Mouse (Mus musculus) lung, adult 2 months (tissue): ENCODE data around the gene Gsto1.

Experiments used
- CTCF ChIP-seq: fragments of 200-500 bp; IDR thresholded peaks from 2 replicates; pipeline ENCODE4 v1.5.1; 2011; ENCODE audit warnings: mild to moderate bottlenecking, low read length, control low read depth; ENCODE audit not compliant: insufficient read depth
- POLR2A ChIP-seq: fragments of 200-500 bp; IDR thresholded peaks from 2 replicates; pipeline ENCODE4 v1.6.1; 2011; ENCODE audit warnings: low read depth, mild to moderate bottlenecking, control low read depth, low read length, borderline replicate concordance; ENCODE audit errors: extremely low read depth

DNA sequence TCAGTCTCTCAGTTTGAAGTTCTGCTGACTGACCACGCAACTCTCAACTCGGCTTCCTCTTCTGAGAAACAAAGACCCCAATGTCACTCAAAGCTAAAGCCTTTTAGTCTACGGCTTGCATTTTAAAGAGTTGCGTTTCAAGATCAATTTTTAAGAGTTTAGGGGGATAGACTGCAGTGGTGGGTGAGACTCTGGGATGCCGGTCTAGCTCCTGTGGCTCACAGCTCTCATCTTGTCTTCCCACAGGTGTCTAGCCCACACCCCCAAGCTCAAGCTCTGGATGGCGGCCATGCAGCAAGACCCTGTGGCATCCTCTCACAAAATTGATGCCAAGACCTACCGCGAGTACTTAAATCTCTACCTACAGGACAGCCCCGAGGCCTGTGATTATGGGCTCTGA lies 9.3 kb downstream of the Gsto1 start:
- no peak for TF ChIP-seq CTCF
- no peak for TF ChIP-seq POLR2A
